Mouse (Mus musculus) brain, embryonic 14.5 days (tissue): ENCODE results near the gene Pof1b.

Source experiments
- CTCF ChIP-seq: fragments of 200-500 bp; IDR thresholded peaks from 2 replicates; pipeline ENCODE4 v1.5.1; 2012; ENCODE audit warnings: inconsistent platforms, mild to moderate bottlenecking, moderate library complexity, borderline replicate concordance; ENCODE audit not compliant: insufficient read depth, insufficient read length; ENCODE audit errors: extremely low read depth
- POLR2A ChIP-seq: fragments of 200-500 bp; IDR thresholded peaks from 2 replicates; pipeline ENCODE4 v1.6.1; 2012; ENCODE audit warnings: mild to moderate bottlenecking, inconsistent platforms, borderline replicate concordance; ENCODE audit not compliant: poor library complexity, insufficient read depth, insufficient read length, severe bottlenecking; ENCODE audit errors: extremely low read depth

- TF ChIP-seq CTCF (no peak), POLR2A (peak; percentile 67)
These were observed 97.7 kb downstream of the Pof1b start, which contains the start of gene Zfp711 for GRCm38 (mm10) chrX:112600511-112601305.
